19 mouse cellular contexts compared by ENCODE assay signal in genomic region chr2:50539741-50540441, GRCm38 (mm10).
DNase-seq lines count a peak whose midpoint lies in the region; ATAC-seq lines count a peak whose summit lies in the region.
"Had no signal": no experiment of that assay in that cellular context is flagged by ENCODE, and none has a peak within 500 bp of the region (broad histone marks: within the 10 kb centered on the region; RNA-seq: fewer than 3 reads in every experiment).

No protein-coding gene starts in this region.

- ATAC-seq in neutrophil, adult 5-6 weeks (ENCODE audit: extremely low read depth, insufficient number of reproducible peaks, low FRiP score, poor library complexity, severe bottlenecking) = 0 out of 2 replicates have a peak, but pooled peaks have one; percentile 16
- ATAC-seq: forebrain, embryonic 13.5 days; hindbrain, postnatal 0 days; intestine, postnatal 0 days; liver, embryonic 12.5 days; midbrain, embryonic 16.5 days had no signal

- intact Hi-C loops in heart, postnatal 25 days (cut with DNase I) = no loop called here

- DNase-seq in heart, adult 11 months = peak; percentile 88
- no peak for DNase-seq in heart, postnatal 25 days (ENCODE audit: low spot score)
- peak; percentile 28 for DNase-seq in lung, postnatal 36 days
- no peak for DNase-seq in lung, adult 18-20 months
- peak; percentile 87 for DNase-seq in gonadal fat pad, adult 2 months (ENCODE audit: low read depth)
- no peak for DNase-seq in urinary bladder, adult 2 months (ENCODE audit: low spot score)
- no peak for DNase-seq in natural killer cell, adult 2 months (ENCODE audit: low spot score in 2 of 2)
- DNase-seq: B cell, adult 2 months; cerebellum, adult 9-11 months; embryo, embryonic 11 days; gastrocnemius, postnatal 10 days; kidney, postnatal 10 days; right cerebral cortex, postnatal 4 days had no signal

Comparison
In these comparisons a context has a peak if more than half of its experiments do, and no peak if none do; other contexts are left out.
1. DNase-seq: peak in heart, adult 11 months (single experiment), lung, postnatal 36 days (single experiment) and gonadal fat pad, adult 2 months (single experiment); none in heart, postnatal 25 days (single experiment), lung, adult 18-20 months (0 of 2), urinary bladder, adult 2 months (single experiment) and natural killer cell, adult 2 months (0 of 2).